Mouse (Mus musculus) C2C12 (cell line): ENCODE measurements around the gene Gdi2. TPM values are rescaled to one million over a fixed set of nuclear protein-coding genes. Genes with fewer than 3 reads are reported as not detected.

Experiments used
- H3K27me3 ChIP-seq: one replicate; pipeline ENCODE4 v1.6.1; 2011; ENCODE audit not compliant: control insufficient read depth, insufficient read depth, insufficient read length
- H3K36me3 ChIP-seq: one replicate; pipeline ENCODE4 v1.6.1; 2011; ENCODE audit not compliant: control insufficient read depth, insufficient read depth
- H3K4me3 ChIP-seq: one replicate; pipeline ENCODE4 v1.5.1; 2011; ENCODE audit warnings: mild to moderate bottlenecking, control low read depth; ENCODE audit not compliant: poor library complexity, insufficient read depth, severe bottlenecking
- H3K79me2 ChIP-seq: one replicate; pipeline ENCODE4 v1.6.1; 2011; ENCODE audit not compliant: control insufficient read depth, insufficient read depth
- H3K79me3 ChIP-seq: one replicate; pipeline ENCODE4 v1.6.1; 2011; ENCODE audit warnings: low read depth, control low read depth
- H3ac ChIP-seq: one replicate; pipeline ENCODE3; 2011; ENCODE audit warnings: low read depth; ENCODE audit not compliant: control insufficient read depth, insufficient read length
- CEBPB ChIP-seq: IDR thresholded peaks from one replicate; pipeline ENCODE4 v1.6.1; 2011; ENCODE audit warnings: low read depth, mild to moderate bottlenecking, control low read depth, moderate library complexity
- CTCF ChIP-seq: IDR thresholded peaks from one replicate; pipeline ENCODE4 v1.5.1; 2011; ENCODE audit not compliant: control insufficient read depth, insufficient read depth, insufficient read length
- FOSL1 ChIP-seq: IDR thresholded peaks from one replicate; pipeline ENCODE4 v1.8.0; 2011; ENCODE audit warnings: mild to moderate bottlenecking, low read length; ENCODE audit not compliant: poor library complexity, insufficient read depth, severe bottlenecking
- MAX ChIP-seq: IDR thresholded peaks from one replicate; pipeline ENCODE4 v1.6.1; 2011; ENCODE audit warnings: mild to moderate bottlenecking, control low read depth
- MYOD1 ChIP-seq: IDR thresholded peaks from one replicate; pipeline ENCODE4 v1.6.1; 2011; ENCODE audit warnings: low read depth; ENCODE audit not compliant: control insufficient read depth, insufficient read length
- MYOG ChIP-seq: IDR thresholded peaks from one replicate; pipeline ENCODE4 v1.6.1; 2011; ENCODE audit not compliant: control insufficient read depth, insufficient read length; ENCODE audit errors: extremely low read depth
- USF1 ChIP-seq: IDR thresholded peaks from one replicate; pipeline ENCODE4 v1.6.1; 2011; ENCODE audit warnings: low read depth, mild to moderate bottlenecking, control low read depth, moderate library complexity
- polyA plus RNA-seq: library from polyadenylated mRNA; unstranded; fragments of >200 nt; fragmentation: generic; extraction: Trizol; gene quantifications from one replicate; pipeline ENCODE4 v1.2.1, GENCODE M21; 2012; ENCODE audit warnings: missing spikeins

Gdi2 gene
- polyA plus RNA-seq, 1 experiment, result 283 TPM

GRCm38 (mm10) chr13:3534146-3534545 lies 3.7 kb upstream of the Gdi2 start:
- TF ChIP-seq CEBPB (no peak), CTCF (no peak), USF1 (no peak), MAX (no peak), MYOD1 (no peak), MYOG (no peak), FOSL1 (no peak)
- Histone ChIP-seq H3ac (no peak overlapping the region), H3K27me3 (no peaks in the 10 kb centered on the region), H3K79me3 (peaks cover 11% of the 10 kb centered on the region), H3K36me3 (no peaks in the 10 kb centered on the region), H3K4me3 (no peak overlapping the region), H3K79me2 (peaks cover 12% of the 10 kb centered on the region)

- peak overlapping the region; percentile 99 for H3ac ChIP-seq
Observed at GRCm38 (mm10) chr13:3538223-3538968, 533 bp downstream of the Gdi2 start.

GRCm38 (mm10) chr13:3538969-3539562 lies 1.2 kb downstream of the Gdi2 start:
- Histone ChIP-seq H3ac (peak overlapping the region; percentile 99), H3K79me3 (peaks cover 60% of the 10 kb centered on the region), H3K4me3 (peak overlapping the region; percentile 67), H3K36me3 (peaks cover 8% of the 10 kb centered on the region), H3K27me3 (no peaks in the 10 kb centered on the region), H3K79me2 (peaks cover 61% of the 10 kb centered on the region)
- no peak for TF ChIP-seq MAX
- no peak for TF ChIP-seq CEBPB
- TF ChIP-seq USF1, result no peak
- no peak for TF ChIP-seq FOSL1
- TF ChIP-seq MYOD1, result no peak
- no peak for TF ChIP-seq MYOG
- TF ChIP-seq CTCF, result no peak

More at GRCm38 (mm10) chr13:3538223-3538968, 533 bp downstream of the Gdi2 start:
- peaks cover 53% of the 10 kb centered on the region for H3K79me3 ChIP-seq
- TF ChIP-seq MYOD1 (no peak), FOSL1 (no peak), USF1 (no peak), CEBPB (no peak), MYOG (no peak)
- peaks cover 8% of the 10 kb centered on the region for H3K36me3 ChIP-seq
- peak overlapping the region; percentile 67 for H3K4me3 ChIP-seq
- H3K79me2 ChIP-seq, result peaks cover 54% of the 10 kb centered on the region
- H3K27me3 ChIP-seq, result no peaks in the 10 kb centered on the region

GRCm38 (mm10) chr13:3540166-3540565 lies 2.3 kb downstream of the Gdi2 start:
- no peak overlapping the region for H3ac ChIP-seq
- TF ChIP-seq MYOD1 (no peak), CEBPB (no peak), MAX (no peak), FOSL1 (no peak), CTCF (no peak), MYOG (no peak), USF1 (no peak)
- peaks cover 72% of the 10 kb centered on the region for H3K79me2 ChIP-seq
- no peak overlapping the region for H3K4me3 ChIP-seq
- no peaks in the 10 kb centered on the region for H3K27me3 ChIP-seq
- H3K36me3 ChIP-seq, result peaks cover 12% of the 10 kb centered on the region
- peaks cover 71% of the 10 kb centered on the region for H3K79me3 ChIP-seq

- TF ChIP-seq FOSL1, result no peak
- TF ChIP-seq CEBPB, result no peak
- TF ChIP-seq MYOD1, result no peak
- TF ChIP-seq CTCF, result no peak
- TF ChIP-seq MYOG, result no peak
- no peak for TF ChIP-seq MAX
- no peak for TF ChIP-seq USF1
- Histone ChIP-seq H3K27me3 (no peaks in the 10 kb centered on the region), H3K79me2 (peaks cover 83% of the 10 kb centered on the region), H3K36me3 (peaks cover 22% of the 10 kb centered on the region), H3K4me3 (no peak overlapping the region), H3ac (no peak overlapping the region), H3K79me3 (peaks cover 82% of the 10 kb centered on the region)
Observed at GRCm38 (mm10) chr13:3541159-3541782, 3.4 kb downstream of the Gdi2 start.
